Comparison of ENCODE assay signal across 19 mouse cellular contexts in the genomic region with DNA sequence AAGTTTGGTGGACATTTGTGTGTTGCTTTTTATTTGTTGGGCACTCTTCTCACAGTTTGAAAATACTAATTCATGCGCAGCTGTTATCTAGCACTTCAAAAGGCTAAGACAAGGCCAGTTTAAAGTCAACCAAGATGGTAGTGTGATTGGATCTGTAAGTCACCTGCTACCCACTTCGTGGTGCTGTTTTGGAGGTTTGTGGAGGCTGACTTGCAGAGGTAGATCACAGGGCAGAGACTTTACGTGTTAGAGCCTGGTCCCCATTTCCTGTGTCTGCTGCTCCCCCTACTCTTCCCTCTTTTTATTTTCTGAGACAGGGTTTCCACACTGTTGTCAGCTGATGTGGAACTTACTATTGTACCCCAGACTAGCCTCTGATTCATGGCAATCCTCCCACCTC. TPM values are rescaled to one million over a fixed set of nuclear protein-coding genes. Genes with fewer than 3 reads are reported as not detected.
"Had no signal": no experiment of that assay in that cellular context is flagged by ENCODE, and none has a peak within 500 bp of the region (broad histone marks: within the 10 kb centered on the region; RNA-seq: fewer than 3 reads in every experiment).

No protein-coding gene starts in this region.

- ATAC-seq: liver, postnatal 0 days; lung, postnatal 0 days; midbrain, embryonic 13.5 days; midbrain, embryonic 16.5 days had no signal

- H3K4me1 ChIP-seq: midbrain, embryonic 10.5 days; midbrain, embryonic 13.5 days had no signal

- H3K27ac ChIP-seq: limb, embryonic 12.5 days; limb, embryonic 15.5 days; liver, embryonic 14.5 days; midbrain, embryonic 10.5 days; midbrain, embryonic 13.5 days had no signal

- H3K9ac ChIP-seq: limb, embryonic 12.5 days; limb, embryonic 15.5 days; liver, embryonic 14.5 days; liver, postnatal 0 days; lung, embryonic 14.5 days; midbrain, embryonic 13.5 days had no signal

- DNase-seq: kidney, adult 18-20 months; kidney, adult 9 months; kidney, postnatal 14 days; kidney, postnatal 4 days; left cerebral cortex, postnatal 4 days; liver, postnatal 0 days; lung, embryonic 14.5 days had no signal

- H3K27me3 ChIP-seq: limb, embryonic 12.5 days; limb, embryonic 15.5 days; megakaryocyte, embryonic 14.5 days; midbrain, embryonic 13.5 days had no signal

- H3K36me3 ChIP-seq: limb, embryonic 12.5 days; limb, embryonic 15.5 days; midbrain, embryonic 10.5 days; midbrain, embryonic 13.5 days had no signal

- H3K4me3 ChIP-seq: limb, embryonic 12.5 days; limb, embryonic 15.5 days; megakaryocyte, embryonic 14.5 days; midbrain, embryonic 10.5 days; midbrain, embryonic 13.5 days; myocyte had no signal

- H3K9me3 ChIP-seq: limb, embryonic 12.5 days; limb, embryonic 15.5 days; megakaryocyte, embryonic 14.5 days; midbrain, embryonic 10.5 days; midbrain, embryonic 13.5 days had no signal

- H3K4me2 ChIP-seq: limb, embryonic 12.5 days; limb, embryonic 15.5 days; liver, embryonic 11.5 days; lung, embryonic 14.5 days; midbrain, embryonic 13.5 days had no signal

RNA-seq across cellular contexts. Expression of gene Efcab9, which starts 57.2 kb away (rescaled TPM):
- polyA plus RNA-seq: limb, embryonic 15.5 days; midbrain, embryonic 16.5 days; neural tube, embryonic 14.5 days; small intestine, adult 2 months had no signal
